ENCODE assay signal across 13 mouse cellular contexts in the genomic region with DNA sequence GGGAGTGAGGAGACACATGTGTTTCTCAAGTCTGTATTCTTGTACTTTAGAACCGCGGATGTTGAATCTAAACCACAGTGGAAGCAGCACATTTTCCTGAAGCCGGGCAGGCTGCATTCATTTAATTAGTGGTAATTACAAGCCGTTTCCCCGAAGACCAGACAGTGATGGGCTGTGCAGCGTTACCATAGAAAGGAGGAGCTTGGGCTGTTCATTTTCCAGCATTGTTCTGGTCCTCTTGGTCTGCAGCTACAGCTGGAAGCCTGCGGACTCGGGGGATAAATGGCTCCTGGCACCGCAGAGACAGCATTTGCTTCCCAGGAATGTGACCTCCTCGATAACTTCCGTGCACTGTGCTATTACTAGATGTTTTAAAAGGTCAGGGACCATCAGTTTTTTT. TPM values are rescaled to one million over a fixed set of nuclear protein-coding genes. Genes with fewer than 3 reads are reported as not detected.
DNase-seq lines count a peak whose midpoint lies in the region; ATAC-seq and TF ChIP-seq lines count a peak whose summit lies in the region.
"Had no signal": no experiment of that assay in that cellular context is flagged by ENCODE, and none has a peak within 500 bp of the region (broad histone marks: within the 10 kb centered on the region; RNA-seq: fewer than 3 reads in every experiment).

No protein-coding gene starts in this region.

- no peak overlapping the region for H3K27ac ChIP-seq in kidney, postnatal 0 days
- no peak overlapping the region for H3K27ac ChIP-seq in embryonic facial prominence, embryonic 15.5 days (replicated peaks)
- H3K27ac ChIP-seq in limb, embryonic 12.5 days, result no peak overlapping the region
- H3K27ac ChIP-seq in neural tube, embryonic 15.5 days (replicated peaks), result peak overlapping the region; percentile 54
- H3K27ac ChIP-seq in layer of hippocampus, adult 2 months, result no peak overlapping the region
- no peak overlapping the region for H3K27ac ChIP-seq in lung, postnatal 0 days (ENCODE audit: low read length)

- DNase-seq in kidney, postnatal 0 days (ENCODE audit: low spot score), result peak; percentile 27
- no peak for DNase-seq in kidney, postnatal 25 days
- DNase-seq in layer of hippocampus, adult 2 months (ENCODE audit: low spot score in 2 of 2), result no peak
- DNase-seq in thymus, postnatal 14 days, result no peak
- DNase-seq in lung, postnatal 0 days (ENCODE audit: low spot score), result no peak
- DNase-seq: heart, adult 11 months; layer of hippocampus, adult 9-11 months; lung, adult 2 months had no signal

- no peak overlapping the region for H3K9ac ChIP-seq in kidney, postnatal 0 days (ENCODE audit: low read depth, low read length)
- H3K9ac ChIP-seq in embryonic facial prominence, embryonic 15.5 days, result no peak overlapping the region
- H3K9ac ChIP-seq in limb, embryonic 12.5 days (replicated peaks), result peak overlapping the region; percentile 31; the same call in 1 of the 2 replicates
- peak overlapping the region; percentile 30; the same call in 1 of the 2 replicates for H3K9ac ChIP-seq in neural tube, embryonic 15.5 days (replicated peaks)
- no peak overlapping the region for H3K9ac ChIP-seq in lung, postnatal 0 days (replicated peaks; ENCODE audit: low read depth)

- 10% methylated on average over 11 of the region's 11 CpGs for WGBS in kidney, postnatal 0 days
- 4% methylated on average over 11 of the region's 11 CpGs for WGBS in embryonic facial prominence, embryonic 15.5 days
- 19% methylated on average over 11 of the region's 11 CpGs for WGBS in limb, embryonic 12.5 days
- 5% methylated on average over 11 of the region's 11 CpGs for WGBS in neural tube, embryonic 15.5 days
- 28% methylated on average over 11 of the region's 11 CpGs for WGBS in lung, postnatal 0 days

- H3K4me3 ChIP-seq in kidney, postnatal 0 days (replicated peaks; ENCODE audit: low read depth, low read length), result no peak overlapping the region
- peak overlapping the region; percentile 10; the same call in 1 of the 2 replicates for H3K4me3 ChIP-seq in embryonic facial prominence, embryonic 15.5 days (replicated peaks)
- H3K4me3 ChIP-seq in limb, embryonic 12.5 days (replicated peaks), result 0 out of 2 replicates have a peak overlapping the region, but pooled peaks have one; percentile 6
- peak overlapping the region; percentile 13; the same call in 1 of the 2 replicates for H3K4me3 ChIP-seq in neural tube, embryonic 15.5 days (replicated peaks)
- no peak overlapping the region for H3K4me3 ChIP-seq in layer of hippocampus, adult 2 months
- no peak overlapping the region for H3K4me3 ChIP-seq in lung, postnatal 0 days (ENCODE audit: low read depth, low read length)

- no peaks in the 10 kb centered on the region for H3K4me1 ChIP-seq in kidney, postnatal 0 days (replicated peaks; ENCODE audit: insufficient read depth, low read length)
- H3K4me1 ChIP-seq in embryonic facial prominence, embryonic 15.5 days, result 0 out of 2 replicates have a peak, but pooled peaks cover 3% of the 10 kb centered on the region
- peaks cover 6% of the 10 kb centered on the region; the same call in 1 of the 2 replicates for H3K4me1 ChIP-seq in limb, embryonic 12.5 days (replicated peaks)
- H3K4me1 ChIP-seq in neural tube, embryonic 15.5 days, result peaks cover 5% of the 10 kb centered on the region; the same call in 1 of the 2 replicates
- H3K4me1 ChIP-seq in lung, postnatal 0 days (ENCODE audit: insufficient read depth, low read depth, low read length), result no peaks in the 10 kb centered on the region

- no peak for TF ChIP-seq CTCF in kidney, postnatal 0 days (IDR thresholded peaks at IDR 0.05; ENCODE audit: low read depth)
- no peak for TF ChIP-seq CTCF in layer of hippocampus, adult 2 months (conservative IDR thresholded peaks at IDR 0.05)
- TF ChIP-seq CTCF in lung, postnatal 0 days (IDR thresholded peaks at IDR 0.05), result no peak

- TF ChIP-seq EP300 in lung, postnatal 0 days (IDR thresholded peaks at IDR 0.05), result no peak

- no peaks in the 10 kb centered on the region for H3K27me3 ChIP-seq in kidney, postnatal 0 days (ENCODE audit: insufficient read depth, low read length)
- H3K27me3 ChIP-seq in embryonic facial prominence, embryonic 15.5 days, result no peaks in the 10 kb centered on the region; the same call in 1 of the 2 replicates
- peaks cover 3% of the 10 kb centered on the region; the same call in 1 of the 2 replicates for H3K27me3 ChIP-seq in limb, embryonic 12.5 days
- peaks cover 16% of the 10 kb centered on the region; the same call in 1 of the 2 replicates for H3K27me3 ChIP-seq in neural tube, embryonic 15.5 days (replicated peaks)
- no peaks in the 10 kb centered on the region for H3K27me3 ChIP-seq in lung, postnatal 0 days (replicated peaks; ENCODE audit: insufficient read depth, low read length)

- no peak overlapping the region for H3K4me2 ChIP-seq in kidney, postnatal 0 days (ENCODE audit: low read length)
- H3K4me2 ChIP-seq in embryonic facial prominence, embryonic 15.5 days (replicated peaks), result peak overlapping the region; percentile 37
- H3K4me2 ChIP-seq in limb, embryonic 12.5 days, result peak overlapping the region; percentile 39
- H3K4me2 ChIP-seq in neural tube, embryonic 15.5 days, result peak overlapping the region; percentile 53
- no peak overlapping the region for H3K4me2 ChIP-seq in lung, postnatal 0 days (replicated peaks; ENCODE audit: low read depth, low read length)

- H3K9me3 ChIP-seq in kidney, postnatal 0 days (replicated peaks; ENCODE audit: low read length), result no peaks in the 10 kb centered on the region
- no peaks in the 10 kb centered on the region for H3K9me3 ChIP-seq in embryonic facial prominence, embryonic 15.5 days (replicated peaks)
- H3K9me3 ChIP-seq in limb, embryonic 12.5 days, result no peaks in the 10 kb centered on the region
- H3K9me3 ChIP-seq in neural tube, embryonic 15.5 days (replicated peaks), result no peaks in the 10 kb centered on the region
- no peaks in the 10 kb centered on the region for H3K9me3 ChIP-seq in lung, postnatal 0 days (ENCODE audit: low read length)

- ATAC-seq in kidney, postnatal 0 days (replicated peaks; ENCODE audit: low FRiP score, low read depth), result no peak
- ATAC-seq in embryonic facial prominence, embryonic 15.5 days (ENCODE audit: insufficient number of reproducible peaks, low FRiP score, low TSS enrichment, low read depth), result no peak
- no peak for ATAC-seq in limb, embryonic 12.5 days (ENCODE audit: insufficient number of reproducible peaks, insufficient read depth, low FRiP score, low TSS enrichment, low read depth)
- ATAC-seq in neural tube, embryonic 15.5 days (ENCODE audit: low FRiP score), result no peak
- ATAC-seq in lung, postnatal 0 days, result no peak

- no peaks in the 10 kb centered on the region for H3K36me3 ChIP-seq in kidney, postnatal 0 days (ENCODE audit: insufficient read depth, low read length)
- H3K36me3 ChIP-seq in embryonic facial prominence, embryonic 15.5 days, result no peaks in the 10 kb centered on the region
- no peaks in the 10 kb centered on the region for H3K36me3 ChIP-seq in limb, embryonic 12.5 days
- no peaks in the 10 kb centered on the region for H3K36me3 ChIP-seq in neural tube, embryonic 15.5 days
- no peaks in the 10 kb centered on the region for H3K36me3 ChIP-seq in lung, postnatal 0 days (ENCODE audit: insufficient read depth, low read length)

RNA-seq across cellular contexts. Expression of a gene that starts 37.6 kb away (rescaled TPM):
- polyA plus RNA-seq in kidney, postnatal 0 days (2015; fragmentation: Nextera tagmentation; extraction: Ambion mirVana), result not detected in 2 replicates
- polyA plus RNA-seq in embryonic facial prominence, embryonic 15.5 days (2015; fragmentation: Nextera tagmentation; extraction: Ambion mirVana), result not detected in 2 replicates
- not detected in 2 replicates for polyA plus RNA-seq in limb, embryonic 12.5 days (2016; fragmentation: Nextera tagmentation; extraction: Ambion mirVana)
- polyA plus RNA-seq in neural tube, embryonic 15.5 days (2015; fragmentation: Nextera tagmentation; extraction: Ambion mirVana), result 6.9 and 7.0 TPM in 2 replicates
- not detected for total RNA-seq in layer of hippocampus, adult 2 months (2021)
- polyA plus RNA-seq in lung, postnatal 0 days (2015; fragmentation: Nextera tagmentation; extraction: Ambion mirVana), result not detected in 2 replicates
- total RNA-seq: adrenal gland, postnatal 36 days; common myeloid progenitor, adult 5-6 weeks had no signal
- polyA plus RNA-seq: lung, adult 2 months had no signal

Comparison
In these comparisons a context has a peak if more than half of its experiments do, and no peak if none do; other contexts are left out.
1. H3K4me2 ChIP-seq: peak in embryonic facial prominence, embryonic 15.5 days (single experiment), limb, embryonic 12.5 days (single experiment) and neural tube, embryonic 15.5 days (single experiment); none in kidney, postnatal 0 days (single experiment) and lung, postnatal 0 days (single experiment).
2. H3K4me3 ChIP-seq: peak in embryonic facial prominence, embryonic 15.5 days (single experiment), limb, embryonic 12.5 days (single experiment) and neural tube, embryonic 15.5 days (single experiment); none in kidney, postnatal 0 days (single experiment), layer of hippocampus, adult 2 months (single experiment) and lung, postnatal 0 days (single experiment).
3. H3K9ac ChIP-seq: peak in limb, embryonic 12.5 days (single experiment) and neural tube, embryonic 15.5 days (single experiment); none in kidney, postnatal 0 days (single experiment), embryonic facial prominence, embryonic 15.5 days (single experiment) and lung, postnatal 0 days (single experiment).